ENCODE assay signal across 8 mouse cellular contexts in genomic region chr14:119852139-119852538, GRCm38 (mm10).
A peak's percentile ranks its signal among the peaks of the same experiment; 100 is the strongest.
DNase-seq lines count a peak whose midpoint lies in the region; ATAC-seq and TF ChIP-seq lines count a peak whose summit lies in the region.

No protein-coding gene starts in this region.

- TF ChIP-seq POLR2A in thymus, adult 2 months (IDR thresholded peaks at IDR 0.05; ENCODE audit: control insufficient read depth, extremely low read depth, insufficient read depth, low read length, poor library complexity) = no peak

- no peak overlapping the region for H3K27ac ChIP-seq in kidney, embryonic 16.5 days (ENCODE audit: low read length)
- no peak overlapping the region for H3K27ac ChIP-seq in thymus, adult 2 months (ENCODE audit: control insufficient read depth, insufficient read depth, low read length)

- WGBS in kidney, embryonic 16.5 days = 2% methylated on average over 5 of the region's 5 CpGs
- WGBS in thymus, adult 2 months = 75% methylated on average over 5 of the region's 5 CpGs

- H3K9ac ChIP-seq in kidney, embryonic 16.5 days (replicated peaks; ENCODE audit: low read length) = no peak overlapping the region

- peak; percentile 72; the same call in 1 of the 2 replicates for ATAC-seq in kidney, embryonic 16.5 days (ENCODE audit: low FRiP score, low TSS enrichment)

- no peak for TF ChIP-seq CTCF in thymus, adult 2 months (IDR thresholded peaks at IDR 0.05; ENCODE audit: borderline replicate concordance, control insufficient read depth, extremely low read depth, insufficient read depth, low read length, poor library complexity)

- H3K4me3 ChIP-seq in kidney, embryonic 16.5 days (ENCODE audit: low read length) = no peak overlapping the region
- no peak overlapping the region for H3K4me3 ChIP-seq in thymus, adult 2 months (ENCODE audit: control insufficient read depth, insufficient read depth, low read length)

- H3K4me2 ChIP-seq in kidney, embryonic 16.5 days (replicated peaks; ENCODE audit: low read depth, low read length) = peak overlapping the region; percentile 36

- H3K4me1 ChIP-seq in kidney, embryonic 16.5 days (ENCODE audit: insufficient read depth, low read length) = peaks cover 11% of the 10 kb centered on the region
- no peaks in the 10 kb centered on the region for H3K4me1 ChIP-seq in thymus, adult 2 months (replicated peaks; ENCODE audit: control insufficient read depth, insufficient read depth, low read length)

- H3K36me3 ChIP-seq in kidney, embryonic 16.5 days (ENCODE audit: insufficient read depth, low read length) = no peaks in the 10 kb centered on the region
- no peaks in the 10 kb centered on the region for H3K36me3 ChIP-seq in thymus, adult 2 months (ENCODE audit: control insufficient read depth, insufficient read depth, low read length)

- peak; percentile 29 for DNase-seq in embryo, embryonic 10 days (ENCODE audit: low spot score)
- no peak for DNase-seq in embryo, embryonic 10.5 days (ENCODE audit: low spot score)
- DNase-seq in lung, postnatal 10 days = peak; percentile 25
- no peak for DNase-seq in lung, postnatal 25 days (ENCODE audit: low spot score)
- DNase-seq in retina, postnatal 1 day = peak; percentile 46
- no peak for DNase-seq in thymus, adult 2 months
- DNase-seq in spleen, postnatal 4 days (ENCODE audit: low spot score in 2 of 2) = no peak

- peaks cover 3% of the 10 kb centered on the region; the same call in 1 of the 2 replicates for H3K27me3 ChIP-seq in kidney, embryonic 16.5 days (ENCODE audit: insufficient read depth, low read length)
- H3K27me3 ChIP-seq in thymus, adult 2 months (ENCODE audit: control insufficient read depth, insufficient read depth, low read length) = no peaks in the 10 kb centered on the region

- no peaks in the 10 kb centered on the region for H3K9me3 ChIP-seq in kidney, embryonic 16.5 days (ENCODE audit: low read length)

Comparison
In these comparisons a context has a peak if more than half of its experiments do, and no peak if none do; other contexts are left out.
1. DNase-seq: peak in embryo, embryonic 10 days (single experiment), lung, postnatal 10 days (single experiment) and retina, postnatal 1 day (single experiment); none in embryo, embryonic 10.5 days (single experiment), lung, postnatal 25 days (single experiment), thymus, adult 2 months (single experiment) and spleen, postnatal 4 days (0 of 2).